Mouse (Mus musculus): ENCODE measurements around the gene Abat. TPM values are rescaled to one million over a fixed set of nuclear protein-coding genes. Genes with fewer than 3 reads are reported as not detected.
"Not testable (repeated sequence)": the region's sequence is repeated elsewhere in the genome, so short reads cannot be mapped to it uniquely, and the experiment has no call there.

The Abat gene
- total RNA-seq, 2 experiments from 2014 or later: 2.3 to 3.7 TPM

DNA sequence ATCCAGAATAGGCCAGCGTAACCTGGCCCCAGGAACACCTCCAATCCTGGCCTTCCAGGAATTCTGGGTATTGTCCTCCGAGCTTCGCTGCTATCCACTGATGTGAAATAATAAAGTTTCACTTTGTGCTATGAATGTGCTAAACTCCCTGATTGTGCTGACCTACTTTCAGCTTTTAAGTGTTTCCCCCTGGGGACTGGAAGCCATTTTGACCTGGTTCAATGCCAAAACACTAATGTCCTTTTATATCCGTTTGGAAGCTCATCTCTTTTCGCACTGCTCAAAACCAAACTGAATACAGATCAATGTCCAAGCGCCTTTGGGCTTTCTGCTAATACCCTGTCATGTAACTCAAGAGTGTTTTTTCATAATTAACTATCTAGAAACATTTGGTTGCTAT, 22.2 kb downstream of the Abat start:
- intact Hi-C loops (cut with DNase I): no loop called here

DNA sequence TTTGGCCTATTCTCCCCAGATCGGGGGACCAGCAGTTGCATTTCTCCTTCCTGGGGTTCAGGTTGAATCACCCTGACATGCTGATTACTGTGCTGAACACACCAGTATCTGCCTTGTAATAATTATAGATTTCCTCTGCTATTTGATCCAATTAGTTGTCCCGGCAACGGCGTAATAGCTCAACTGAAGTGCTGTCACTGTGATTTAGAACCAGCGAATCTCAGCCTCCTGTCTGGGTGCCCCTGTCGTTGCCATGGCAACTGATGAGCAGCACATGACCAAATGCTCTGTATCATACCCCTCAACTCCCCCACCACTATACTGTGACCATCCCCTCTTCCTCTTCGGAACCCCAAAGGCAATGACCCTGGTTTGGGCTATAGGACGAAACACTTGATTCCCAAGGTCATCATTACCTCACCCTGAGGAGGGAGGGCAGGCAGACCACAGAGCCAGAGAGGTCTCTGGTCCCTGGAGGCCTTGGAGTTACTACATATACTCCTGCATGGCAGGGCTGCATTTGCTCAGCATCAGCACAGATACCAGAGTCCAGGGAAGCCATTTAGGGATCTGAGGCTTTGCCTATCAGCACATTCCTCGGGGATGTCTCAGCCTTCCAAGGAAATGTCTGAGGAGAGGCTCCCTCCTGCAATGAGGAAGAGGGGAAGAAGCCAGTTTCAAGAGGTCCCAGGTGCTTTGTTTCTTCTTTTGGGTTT, 26.1 kb downstream of the Abat start:
- no peak for TF ChIP-seq CTCF (IDR thresholded peaks at IDR 0.05)
- Histone ChIP-seq H3K4me3 (no peak overlapping the region), H3K27ac (no peak overlapping the region)
- no peak for DNase-seq
- intact Hi-C loops (cut with DNase I): no loop called here

More for the DNA sequence above, 22.2 kb downstream of the Abat start:
- DNase-seq: no peak
- Histone ChIP-seq H3K4me3 (peak overlapping the region; percentile 3; the same call in 1 of the 2 replicates), H3K27ac (no peak overlapping the region; the same call in 1 of the 2 replicates)
- no peak for TF ChIP-seq CTCF (IDR thresholded peaks at IDR 0.05)

DNA sequence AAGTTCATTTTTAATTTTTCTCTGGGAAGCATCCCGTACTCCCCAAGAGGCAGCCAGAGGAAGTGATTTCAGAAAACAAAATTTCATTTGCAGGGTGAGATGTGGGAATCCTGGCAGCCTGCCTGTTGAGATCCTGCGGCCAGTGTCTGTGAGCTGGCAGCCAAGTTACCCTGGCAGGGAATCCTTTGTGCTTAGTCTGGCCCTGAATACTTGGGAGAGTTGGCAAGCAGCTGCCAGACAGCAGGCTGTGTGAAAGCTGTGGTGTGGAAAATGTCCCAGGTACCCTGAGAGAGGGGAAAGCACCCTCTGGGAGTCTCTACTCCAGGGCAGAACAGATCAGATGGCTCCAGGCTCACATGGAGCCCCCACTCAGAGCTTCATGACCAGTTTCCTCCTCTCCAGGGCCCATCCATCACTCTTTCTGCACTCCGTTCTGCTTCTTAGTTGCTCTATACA, 27.7 kb downstream of the Abat start:
- intact Hi-C loops (cut with DNase I): no loop called here
- DNase-seq: peak; percentile 77
- 0 out of 2 replicates have a peak overlapping the region, but pooled peaks have one; percentile 5 for H3K27ac ChIP-seq
- no peak; the same call in 1 of the 2 replicates for TF ChIP-seq CTCF (IDR thresholded peaks at IDR 0.05)
- no peak overlapping the region for H3K4me3 ChIP-seq

DNA sequence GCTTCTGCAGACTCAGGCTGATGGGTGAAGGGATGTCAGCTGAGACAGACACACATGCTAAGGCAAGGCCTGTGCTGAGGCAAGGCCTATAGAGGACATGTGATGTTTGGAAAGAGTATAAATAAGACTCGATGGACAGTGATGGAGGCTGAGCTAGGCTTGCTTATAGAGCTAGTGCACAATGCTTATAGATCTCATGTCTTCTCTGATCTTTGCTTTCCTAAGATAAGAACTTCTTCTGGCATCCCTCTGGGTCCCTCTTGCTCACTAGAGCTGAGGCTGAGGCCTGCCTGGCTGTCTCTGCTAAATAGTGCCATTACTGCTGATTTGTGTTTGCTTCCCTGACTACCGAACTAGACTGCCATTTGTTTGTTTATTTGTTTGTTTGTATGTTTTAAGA, 34.6 kb downstream of the Abat start:
- intact Hi-C loops (cut with DNase I): no loop called here
- no peak overlapping the region for H3K4me3 ChIP-seq
- DNase-seq: no peak
- no peak for TF ChIP-seq CTCF (IDR thresholded peaks at IDR 0.05)
- no peak overlapping the region for H3K27ac ChIP-seq

DNA sequence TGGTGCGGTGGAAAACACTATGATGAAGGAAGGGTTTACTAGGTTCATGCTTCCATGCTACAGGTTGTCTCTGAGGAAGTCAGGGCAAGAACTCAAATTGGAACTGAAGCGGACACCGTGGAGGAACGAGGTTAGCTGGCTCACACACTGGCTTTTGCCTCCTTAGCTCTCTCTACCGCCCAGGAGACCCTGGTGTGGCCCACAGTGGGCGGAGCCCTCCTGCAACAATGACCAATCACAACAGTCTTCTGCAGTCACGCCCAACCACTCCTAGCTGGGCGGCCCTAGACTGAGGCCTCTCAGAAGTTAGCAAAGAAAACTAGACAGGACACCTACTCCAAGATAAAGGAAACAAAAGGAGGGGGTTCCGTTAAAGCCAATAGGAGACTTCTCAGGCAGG, 36.3 kb downstream of the Abat start:
- Histone ChIP-seq H3K4me3 (no peak overlapping the region), H3K27ac (no peak overlapping the region)
- DNase-seq: no peak
- no peak for TF ChIP-seq CTCF (IDR thresholded peaks at IDR 0.05)
- intact Hi-C loops (cut with DNase I): no loop called here

DNA sequence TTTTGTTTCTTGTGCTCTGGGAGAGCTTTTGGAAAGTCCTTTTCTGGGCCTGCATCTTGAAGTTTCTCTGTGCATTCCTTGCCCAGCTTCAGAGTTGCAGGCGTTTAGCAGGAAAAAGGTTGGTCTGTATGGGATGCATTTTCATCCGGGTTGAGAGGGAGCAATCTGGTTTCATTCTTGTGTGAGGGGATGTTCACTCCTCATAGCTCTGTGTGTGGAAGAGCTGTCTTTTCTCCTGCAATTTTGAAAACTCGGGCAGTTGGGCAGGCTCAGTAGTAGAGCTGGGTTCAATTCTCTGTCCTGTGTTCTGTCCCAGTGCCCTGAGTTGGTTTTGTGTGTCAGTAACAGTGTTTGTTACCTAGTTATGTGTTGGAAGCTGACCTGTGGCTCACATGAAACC, 41.1 kb downstream of the Abat start:
- no peak for DNase-seq
- TF ChIP-seq CTCF (IDR thresholded peaks at IDR 0.05): no peak
- no peak overlapping the region for H3K4me3 ChIP-seq
- H3K27ac ChIP-seq: no peak overlapping the region
- intact Hi-C loops (cut with DNase I): no loop called here

DNA sequence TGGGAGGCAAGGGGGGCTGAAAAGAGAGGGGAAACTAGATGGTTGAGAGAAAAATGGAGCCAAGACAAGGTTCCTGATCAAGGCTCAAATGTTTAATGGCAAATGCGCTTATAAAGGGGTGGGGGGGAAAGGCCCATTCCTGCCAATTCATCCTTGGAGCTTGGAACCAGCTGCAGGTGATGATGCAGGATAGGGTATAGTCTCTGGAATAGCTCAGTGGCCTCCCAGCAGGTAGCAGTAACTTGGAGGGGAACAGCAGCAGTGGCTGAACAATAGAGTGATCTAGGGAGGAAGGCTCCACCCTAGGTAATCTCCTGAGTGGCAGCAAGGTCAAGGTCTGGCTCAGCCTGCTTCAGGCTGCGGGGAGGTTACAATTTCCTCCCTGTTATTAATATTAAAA, 41.5 kb downstream of the Abat start:
- DNase-seq; intact Hi-C loops (cut with DNase I); H3K27ac ChIP-seq; H3K4me3 ChIP-seq: not testable (repeated sequence)

DNA sequence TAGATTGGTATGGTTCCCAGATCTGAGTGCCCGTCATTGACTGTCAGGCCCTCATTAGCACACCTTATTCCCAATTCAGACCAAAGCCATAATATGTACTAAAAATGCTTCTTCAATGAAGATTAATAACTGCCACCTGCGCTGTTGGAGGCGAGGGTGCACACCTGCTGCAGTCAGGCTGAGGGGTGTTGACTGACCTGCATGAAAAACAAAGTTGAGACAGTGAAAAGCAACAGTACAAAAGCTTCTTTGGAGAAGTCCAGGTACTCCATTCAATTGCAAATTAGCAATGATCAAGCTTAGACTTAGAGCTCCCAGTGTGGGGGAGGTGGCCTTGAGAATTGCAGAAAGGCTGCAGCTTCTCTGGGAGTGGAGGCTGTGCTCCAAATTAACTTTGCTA, 42.1 kb downstream of the Abat start:
- DNase-seq; H3K4me3 ChIP-seq; intact Hi-C loops (cut with DNase I); H3K27ac ChIP-seq: not testable (repeated sequence)

DNA sequence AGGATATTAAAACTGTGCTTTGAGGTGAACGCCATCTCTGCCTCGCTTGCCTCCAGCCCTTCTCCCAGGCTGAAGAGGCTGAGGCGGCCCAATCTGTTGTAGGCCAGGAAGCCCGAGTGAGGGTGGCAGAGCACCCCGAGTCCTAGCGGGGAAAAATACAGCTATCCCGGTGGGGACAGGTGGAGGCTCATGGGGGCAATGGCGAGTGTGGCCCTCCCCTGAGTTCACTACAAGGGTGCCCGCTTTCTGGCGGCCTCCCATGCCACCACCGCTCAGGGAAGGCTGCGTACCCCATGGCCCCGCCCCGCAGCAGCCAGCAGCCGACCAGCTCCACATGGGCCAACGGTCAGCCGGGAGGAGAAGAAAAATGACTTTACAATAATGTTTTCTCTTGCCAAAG, 46.9 kb downstream of the Abat start:
- DNase-seq: no peak
- Histone ChIP-seq H3K4me3 (no peak overlapping the region), H3K27ac (no peak overlapping the region)
- no peak for TF ChIP-seq CTCF (IDR thresholded peaks at IDR 0.05)
- intact Hi-C loops (cut with DNase I): no loop called here

DNA sequence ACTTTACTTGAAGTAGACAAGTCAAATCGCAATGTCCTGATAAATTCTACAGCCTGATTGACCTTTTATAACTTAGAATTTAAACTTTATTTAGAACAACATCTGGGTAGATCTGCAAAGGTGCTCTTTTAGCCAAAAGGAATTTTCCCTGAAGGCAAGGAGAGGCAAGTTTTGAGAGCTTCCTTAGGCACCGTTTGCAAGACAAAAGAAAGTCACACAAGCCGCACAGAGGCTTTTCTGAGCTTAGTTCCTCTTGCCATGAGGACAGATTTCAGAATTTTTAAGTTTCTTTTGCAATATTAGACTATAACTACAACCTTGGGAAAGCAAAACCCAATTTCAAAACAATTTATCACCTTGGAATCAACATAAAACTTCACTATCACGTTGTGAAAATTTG, 47.9 kb downstream of the Abat start:
- intact Hi-C loops (cut with DNase I); H3K4me3 ChIP-seq; H3K27ac ChIP-seq; DNase-seq: not testable (repeated sequence)

DNA sequence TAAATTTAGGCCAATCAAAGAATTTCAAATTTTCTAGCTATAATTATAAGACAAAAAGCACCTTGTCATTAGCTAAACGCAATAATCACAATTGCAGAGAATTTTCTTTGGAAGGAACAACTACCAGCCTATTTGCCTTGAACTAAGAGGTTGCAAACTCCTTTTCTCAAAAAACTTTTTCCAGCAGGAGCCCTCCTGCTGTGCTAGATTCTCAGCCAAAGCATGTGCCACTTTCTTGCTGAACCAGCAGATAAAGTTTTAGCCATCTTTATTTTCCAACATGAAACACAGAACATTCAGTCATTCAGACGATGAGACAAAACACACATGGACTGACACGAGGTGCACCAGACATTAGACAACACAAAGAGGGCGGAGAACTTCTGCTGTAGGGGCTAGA, 48.6 kb downstream of the Abat start:
- H3K27ac ChIP-seq; H3K4me3 ChIP-seq; DNase-seq; intact Hi-C loops (cut with DNase I): not testable (repeated sequence)

DNA sequence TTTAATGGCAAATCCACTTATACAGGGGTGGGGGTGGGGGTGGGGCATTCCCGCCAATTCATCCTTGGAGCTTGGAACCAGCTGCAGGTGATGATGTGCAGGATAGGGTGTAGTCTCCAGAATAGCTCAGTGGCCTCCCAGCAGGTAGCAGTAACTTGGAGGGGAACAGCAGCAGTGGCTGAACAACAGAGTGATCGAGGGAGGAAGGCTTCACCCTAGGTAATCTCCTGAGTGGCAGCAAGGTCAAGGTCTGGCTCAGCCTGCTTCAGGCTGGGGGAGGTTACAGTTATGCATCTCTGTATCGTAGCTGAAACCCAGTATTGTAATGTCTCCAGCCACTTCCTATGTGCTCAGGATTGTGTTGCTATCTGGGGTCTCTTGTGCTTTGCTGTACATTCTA, 49.6 kb downstream of the Abat start:
- intact Hi-C loops (cut with DNase I); H3K4me3 ChIP-seq; H3K27ac ChIP-seq; DNase-seq: not testable (repeated sequence)

DNA sequence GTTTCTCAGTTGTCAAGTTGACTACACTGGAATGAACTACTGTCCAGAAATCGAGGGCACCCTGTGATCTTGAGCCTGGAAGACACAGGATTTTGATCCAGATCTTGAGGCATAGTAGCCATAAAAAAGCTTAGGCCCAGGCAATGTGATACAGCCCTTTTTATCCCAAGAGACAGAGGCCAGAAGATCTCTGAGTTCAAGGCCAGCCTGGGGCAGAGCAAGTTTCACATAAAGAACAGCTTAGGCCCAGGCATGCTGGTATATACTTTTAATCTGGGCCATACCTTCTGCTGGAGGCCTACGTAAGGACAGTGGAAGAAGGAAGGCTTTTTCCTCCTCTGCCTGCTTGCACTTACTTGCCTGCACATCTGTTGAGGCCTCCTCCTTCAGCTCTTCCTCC, 51.6 kb downstream of the Abat start:
- intact Hi-C loops (cut with DNase I): no loop called here
- DNase-seq: no peak
- no peak for TF ChIP-seq CTCF (IDR thresholded peaks at IDR 0.05)
- Histone ChIP-seq H3K4me3 (no peak overlapping the region), H3K27ac (no peak overlapping the region)

DNA sequence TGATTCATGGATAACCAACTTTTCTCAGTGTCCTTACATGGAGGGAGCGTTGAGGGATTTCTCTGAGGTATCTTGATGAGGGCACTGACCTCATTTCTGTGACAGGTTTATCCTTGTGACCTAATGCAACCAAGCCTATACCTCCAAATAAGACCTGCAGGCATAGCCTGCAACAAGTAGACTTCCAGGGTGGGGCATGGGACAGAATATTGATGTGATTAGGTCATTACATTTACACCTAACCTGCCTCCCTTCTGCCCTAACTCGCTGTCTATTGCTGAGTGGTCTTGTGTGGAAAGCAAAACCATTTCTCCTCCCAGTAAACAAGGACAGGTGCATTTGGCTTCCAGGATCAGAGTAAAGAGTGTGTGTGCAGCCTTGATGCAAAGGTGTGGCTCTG, 52.3 kb downstream of the Abat start:
- Histone ChIP-seq H3K4me3 (no peak overlapping the region), H3K27ac (no peak overlapping the region)
- intact Hi-C loops (cut with DNase I): no loop called here
- TF ChIP-seq CTCF (IDR thresholded peaks at IDR 0.05): no peak
- no peak for DNase-seq

Measured in gastrocnemius, adult 2 months (tissue).